Mouse (Mus musculus) bone marrow macrophage, adult 2 months (primary cell): Measurements from ENCODE around the gene 9130213A22Rik.

Experiments used
- CTCF ChIP-seq: IDR thresholded peaks from 2 replicates; pipeline ENCODE4 v1.5.1; 2012; ENCODE audit warnings: low read depth, mild to moderate bottlenecking, low read length, moderate library complexity
- POLR2A ChIP-seq: IDR thresholded peaks from 2 replicates; pipeline ENCODE4 v1.6.1; 2012; ENCODE audit warnings: mild to moderate bottlenecking, low read depth, low read length, borderline replicate concordance

DNA sequence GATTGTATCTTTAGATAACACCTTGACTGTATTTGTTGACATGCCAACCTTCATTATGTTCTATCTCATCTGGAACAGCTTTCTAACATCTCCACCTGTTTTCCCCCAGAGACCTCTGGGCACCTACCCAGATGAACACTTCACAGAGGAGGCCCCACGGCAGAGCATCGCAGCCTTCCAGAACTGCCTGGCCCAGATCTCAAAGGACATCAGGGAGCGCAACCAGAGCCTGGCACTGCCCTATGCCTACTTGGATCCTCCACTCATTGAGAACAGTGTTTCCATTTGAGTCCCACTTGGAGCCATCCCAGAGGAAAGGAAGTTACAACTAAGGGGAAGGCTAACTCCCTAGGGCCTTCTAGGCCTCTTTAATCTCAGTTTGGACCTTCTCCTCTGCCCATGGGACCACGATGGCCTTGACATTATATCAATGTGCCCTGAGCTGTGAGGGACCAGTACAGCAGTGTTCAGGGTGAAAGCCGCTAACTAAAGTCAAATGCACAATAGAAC, 26.1 kb upstream of the 9130213A22Rik start:
- no peak for TF ChIP-seq POLR2A
- TF ChIP-seq CTCF, result no peak
